Mouse (Mus musculus) E14TG2a.4 (cell line): ENCODE measurements around the gene Tmem263.

Experiments used
- CTCF ChIP-seq: conservative IDR thresholded peaks from 2 replicates; pipeline ENCODE4 v1.5.1; 2014; ENCODE audit warnings: low read length
- NANOG ChIP-seq: IDR thresholded peaks from 2 replicates; pipeline ENCODE4 v1.6.1; 2014; ENCODE audit warnings: borderline replicate concordance, low read length, mixed read lengths

- no peak for TF ChIP-seq CTCF
- TF ChIP-seq NANOG, result no peak
Measured at GRCm38 (mm10) chr10:85159989-85160619, 57.7 kb downstream of the Tmem263 start.
